In the genomic region with DNA sequence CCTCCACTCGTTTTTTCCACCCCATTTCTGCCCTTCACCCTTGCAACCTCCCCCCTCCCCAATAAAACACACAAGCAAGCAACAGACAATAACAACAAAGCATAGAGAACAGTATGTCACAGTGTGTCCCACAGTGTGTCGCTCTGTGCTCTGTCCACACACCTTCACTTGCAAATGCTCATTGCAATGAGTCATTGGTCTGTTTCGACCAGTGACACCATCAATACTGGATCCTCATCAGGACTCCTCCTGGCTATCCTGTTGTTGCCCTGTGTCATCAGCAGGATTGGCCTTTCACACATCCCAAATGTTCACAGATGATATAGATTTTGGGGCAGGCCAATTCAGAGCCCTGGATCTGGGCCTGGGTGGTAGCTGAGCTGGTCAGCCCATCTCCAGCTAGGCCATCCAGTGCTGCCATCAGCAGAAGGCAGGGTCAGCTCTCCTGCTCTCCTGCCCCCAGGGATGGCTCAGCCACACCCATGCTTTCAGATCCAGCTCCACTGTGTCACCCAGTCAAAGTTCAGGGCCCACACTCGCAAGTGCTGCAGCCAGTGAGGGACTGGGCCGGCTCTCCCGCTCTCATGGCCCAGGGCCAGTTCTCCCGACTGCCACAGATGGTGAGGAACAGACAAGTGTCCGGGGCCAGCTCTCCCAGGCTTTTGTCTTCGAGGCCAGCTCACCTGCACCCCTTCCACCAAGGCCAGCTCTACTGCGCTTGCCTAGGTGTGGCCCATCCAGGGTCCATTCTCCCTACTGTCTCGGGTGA, we compare ENCODE assay signal across 9 mouse cellular contexts.
DNase-seq lines count a peak whose midpoint lies in the region; ATAC-seq lines count a peak whose summit lies in the region.
"Had no signal": no experiment of that assay in that cellular context is flagged by ENCODE, and none has a peak within 500 bp of the region (broad histone marks: within the 10 kb centered on the region; RNA-seq: fewer than 3 reads in every experiment).

No protein-coding gene starts in this region.

- no peak overlapping the region for H3K4me3 ChIP-seq in hindbrain, embryonic 11.5 days (ENCODE audit: low read depth, low read length)
- no peak overlapping the region for H3K4me3 ChIP-seq in hindbrain, embryonic 16.5 days (ENCODE audit: low read length)
- no peak overlapping the region for H3K4me3 ChIP-seq in liver, embryonic 11.5 days (ENCODE audit: low read depth, low read length)
- H3K4me3 ChIP-seq: embryonic facial prominence, embryonic 15.5 days had no signal

- no peak overlapping the region for H3K4me2 ChIP-seq in hindbrain, embryonic 11.5 days (replicated peaks; ENCODE audit: low read depth, low read length)
- H3K4me2 ChIP-seq in hindbrain, embryonic 16.5 days (ENCODE audit: low read length), result no peak overlapping the region
- no peak overlapping the region for H3K4me2 ChIP-seq in liver, embryonic 11.5 days
- H3K4me2 ChIP-seq: embryonic facial prominence, embryonic 15.5 days had no signal

- H3K36me3 ChIP-seq in hindbrain, embryonic 11.5 days (ENCODE audit: control insufficient read depth, insufficient read depth, low read length), result no peaks in the 10 kb centered on the region
- H3K36me3 ChIP-seq in hindbrain, embryonic 16.5 days (ENCODE audit: control insufficient read depth, insufficient read depth, low read length), result no peaks in the 10 kb centered on the region
- H3K36me3 ChIP-seq in liver, embryonic 11.5 days (ENCODE audit: control insufficient read depth, insufficient read depth, low read length), result no peaks in the 10 kb centered on the region
- H3K36me3 ChIP-seq: embryonic facial prominence, embryonic 15.5 days had no signal

- H3K27me3 ChIP-seq in hindbrain, embryonic 11.5 days (ENCODE audit: control insufficient read depth, insufficient read depth, low read length), result no peaks in the 10 kb centered on the region
- no peaks in the 10 kb centered on the region for H3K27me3 ChIP-seq in hindbrain, embryonic 16.5 days (replicated peaks; ENCODE audit: control insufficient read depth, insufficient read depth, low read length)
- no peaks in the 10 kb centered on the region for H3K27me3 ChIP-seq in liver, embryonic 11.5 days (replicated peaks; ENCODE audit: control insufficient read depth, insufficient read depth, low read length)
- H3K27me3 ChIP-seq: embryonic facial prominence, embryonic 15.5 days had no signal

- H3K9ac ChIP-seq in hindbrain, embryonic 11.5 days (ENCODE audit: low read depth, low read length), result no peak overlapping the region
- H3K9ac ChIP-seq in hindbrain, embryonic 16.5 days (ENCODE audit: low read depth, low read length), result no peak overlapping the region
- no peak overlapping the region for H3K9ac ChIP-seq in liver, embryonic 11.5 days (ENCODE audit: low read depth, low read length)
- H3K9ac ChIP-seq: embryonic facial prominence, embryonic 15.5 days had no signal

- H3K9me3 ChIP-seq in hindbrain, embryonic 11.5 days (ENCODE audit: control insufficient read depth, low read length), result no peaks in the 10 kb centered on the region
- H3K9me3 ChIP-seq in hindbrain, embryonic 16.5 days (ENCODE audit: control insufficient read depth, low read length), result no peaks in the 10 kb centered on the region
- H3K9me3 ChIP-seq in liver, embryonic 11.5 days (ENCODE audit: control insufficient read depth, low read length), result no peaks in the 10 kb centered on the region
- H3K9me3 ChIP-seq: embryonic facial prominence, embryonic 15.5 days had no signal

- no peaks in the 10 kb centered on the region for H3K4me1 ChIP-seq in hindbrain, embryonic 11.5 days (replicated peaks; ENCODE audit: control insufficient read depth, insufficient read depth, low read length)
- H3K4me1 ChIP-seq in hindbrain, embryonic 16.5 days (ENCODE audit: control insufficient read depth, insufficient read depth, low read depth, low read length), result no peaks in the 10 kb centered on the region
- H3K4me1 ChIP-seq in liver, embryonic 11.5 days (replicated peaks; ENCODE audit: control insufficient read depth, insufficient read depth, low read length), result peaks cover 2% of the 10 kb centered on the region; the same call in 1 of the 2 replicates

- no peak for DNase-seq in hindbrain, embryonic 11.5 days (ENCODE audit: low spot score)
- DNase-seq in adipocyte (ENCODE audit: low spot score), result peak; percentile 67
- peak; percentile 86 to 89 for DNase-seq in cerebellum, postnatal 14 days
- DNase-seq in liver, embryonic 11.5 days (ENCODE audit: low spot score), result no peak
- no peak for DNase-seq in left cerebral cortex, adult 18-20 months (ENCODE audit: low spot score in 2 of 2)
- DNase-seq in retina, embryonic 14.5 days (ENCODE audit: low spot score), result no peak
- DNase-seq in left cerebral cortex, adult 8-10 months (ENCODE audit: low spot score in 2 of 2), result no peak

- WGBS in hindbrain, embryonic 11.5 days, result 77% methylated on average over 11 of the region's 11 CpGs
- 70% methylated on average over 11 of the region's 11 CpGs for whole genome bisulfite sequencing in hindbrain, embryonic 16.5 days
- WGBS in liver, embryonic 11.5 days, result 78% methylated on average over 11 of the region's 11 CpGs

- ATAC-seq in hindbrain, embryonic 11.5 days (ENCODE audit: low FRiP score), result 0 out of 2 replicates have a peak, but pooled peaks have one; percentile 19
- ATAC-seq in hindbrain, embryonic 16.5 days, result no peak
- no peak for ATAC-seq in liver, embryonic 11.5 days (replicated peaks; ENCODE audit: low FRiP score)

- no peak overlapping the region for H3K27ac ChIP-seq in hindbrain, embryonic 11.5 days (ENCODE audit: low read depth, low read length)
- H3K27ac ChIP-seq in hindbrain, embryonic 16.5 days (ENCODE audit: low read depth, low read length), result no peak overlapping the region
- peak overlapping the region; percentile 38; the same call in 1 of the 2 replicates for H3K27ac ChIP-seq in liver, embryonic 11.5 days (ENCODE audit: low read depth, low read length)
- H3K27ac ChIP-seq: embryonic facial prominence, embryonic 15.5 days had no signal

Comparison
In these comparisons a context has a peak if more than half of its experiments do, and no peak if none do; other contexts are left out.
1. DNase-seq: peak in adipocyte (single experiment) and cerebellum, postnatal 14 days (2 of 2); none in hindbrain, embryonic 11.5 days (single experiment), liver, embryonic 11.5 days (single experiment), left cerebral cortex, adult 18-20 months (0 of 2), retina, embryonic 14.5 days (single experiment) and left cerebral cortex, adult 8-10 months (0 of 2).